Mouse (Mus musculus) frontal cortex, adult (tissue): ENCODE measurements at regions not wholly inside any gene's neighbourhood (a gene's known extent, or its start where the extent isn't known, plus 50 kb on each side); places are given as distances from the start of the nearest gene placed in this dataset.

Experiments
- ATAC-seq: cut with Nextera tagmentation; 2 replicates; pipeline ENCODE4 v1.9.2; 2017; ENCODE audit warnings: mild to moderate bottlenecking, moderate library complexity, mixed read lengths; ENCODE audit not compliant: low TSS enrichment

DNA sequence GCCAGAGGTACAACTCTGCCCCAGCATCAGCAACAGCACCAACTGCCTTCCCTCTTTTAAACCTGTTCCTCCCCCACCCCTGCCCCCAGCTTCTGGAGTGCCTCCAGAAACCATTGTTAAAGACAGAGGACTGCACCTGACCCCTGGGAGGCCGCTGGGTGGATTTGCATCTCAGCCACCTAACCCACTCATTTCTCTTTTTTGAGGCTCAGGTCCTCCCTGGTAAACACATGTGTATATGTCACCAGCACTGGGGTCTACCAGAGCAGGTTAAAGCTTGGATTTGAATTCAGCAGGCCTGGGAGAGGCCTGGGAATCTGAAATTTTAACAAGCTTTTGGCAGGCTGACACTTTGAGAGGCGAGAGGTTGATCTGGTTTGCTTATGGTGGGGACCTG lies 63.5 kb upstream of the Kazn start:
- no peak for ATAC-seq

- peak; percentile 77 for ATAC-seq
Measured at GRCm38 (mm10) chr4:142302041-142302723, 63.0 kb upstream of the Kazn start.

DNA sequence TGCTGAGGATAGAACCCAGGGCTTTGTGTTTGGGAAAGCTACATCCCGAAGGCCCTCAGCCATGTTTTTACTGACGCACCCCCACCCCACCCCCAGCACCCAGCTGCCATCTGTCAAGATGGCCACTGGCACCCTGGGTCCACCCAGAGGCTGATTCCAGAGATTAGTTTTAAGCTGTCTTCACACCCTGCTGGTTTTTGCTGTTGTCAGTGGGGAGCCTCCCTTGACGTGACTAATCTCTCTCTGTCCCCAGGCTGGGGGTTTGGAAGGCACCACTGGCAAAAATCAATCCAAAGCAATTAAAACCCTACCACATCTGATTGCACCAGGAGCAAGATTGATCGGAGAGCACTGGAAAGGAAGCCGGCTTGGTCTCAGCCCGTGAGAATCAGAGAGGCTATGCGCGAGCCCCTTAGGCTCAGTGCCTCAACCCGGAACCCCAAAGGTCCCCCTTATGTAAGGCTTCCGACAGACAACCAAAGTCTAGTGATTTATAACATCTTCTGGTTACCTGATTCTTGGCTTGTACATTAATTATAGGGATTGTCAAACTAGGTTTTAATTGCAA lies 59.7 kb upstream of the Kazn start:
- no peak for ATAC-seq

GRCm38 (mm10) chr4:142292760-142293159 lies 53.6 kb upstream of the Kazn start:
- no peak for ATAC-seq

GRCm38 (mm10) chr4:142292334-142292733 lies 53.1 kb upstream of the Kazn start:
- ATAC-seq: no peak

- peak; percentile 59 for ATAC-seq
Measured at GRCm38 (mm10) chr4:142291366-142291765, 52.2 kb upstream of the Kazn start.
